Comparison of ENCODE assay signal across 8 mouse cellular contexts in genomic region chr1:53851334-53851733, GRCm38 (mm10).
DNase-seq lines count a peak whose midpoint lies in the region; ATAC-seq and TF ChIP-seq lines count a peak whose summit lies in the region.

No protein-coding gene starts in this region.

- no peaks in the 10 kb centered on the region for H3K9me3 ChIP-seq in kidney, embryonic 14.5 days (ENCODE audit: control insufficient read depth, low read length)
- H3K9me3 ChIP-seq in lung, postnatal 0 days (ENCODE audit: low read length): no peaks in the 10 kb centered on the region
- no peaks in the 10 kb centered on the region for H3K9me3 ChIP-seq in midbrain, embryonic 15.5 days

- DNase-seq in kidney, adult 2 months: peak; percentile 55
- DNase-seq in c-Kit-positive CD71-negative TER-119-negative erythroid progenitor cells, embryonic 14.5 days (ENCODE audit: low read depth): peak; percentile 51
- DNase-seq in lung, postnatal 0 days (ENCODE audit: low spot score): peak; percentile 86
- peak; percentile 24 for DNase-seq in telencephalon, adult 2 months (ENCODE audit: low read depth, low spot score)
- no peak for DNase-seq in right cerebral cortex, postnatal 36 days (ENCODE audit: low spot score in 2 of 2)
- DNase-seq in ovary, adult 18-20 months (ENCODE audit: low spot score): no peak

- H3K36me3 ChIP-seq in kidney, adult 2 months (ENCODE audit: control insufficient read depth, insufficient read depth, low read length): no peaks in the 10 kb centered on the region
- H3K36me3 ChIP-seq in kidney, embryonic 14.5 days (ENCODE audit: control insufficient read depth, insufficient read depth, low read length): no peaks in the 10 kb centered on the region
- no peaks in the 10 kb centered on the region for H3K36me3 ChIP-seq in lung, postnatal 0 days (ENCODE audit: insufficient read depth, low read length)
- H3K36me3 ChIP-seq in midbrain, embryonic 15.5 days (replicated peaks): peaks cover 9% of the 10 kb centered on the region; the same call in 1 of the 2 replicates

- H3K4me3 ChIP-seq in kidney, adult 2 months (ENCODE audit: insufficient read depth, low read depth, low read length): no peak overlapping the region
- H3K4me3 ChIP-seq in kidney, embryonic 14.5 days (ENCODE audit: low read length): no peak overlapping the region
- no peak overlapping the region for H3K4me3 ChIP-seq in lung, postnatal 0 days (ENCODE audit: low read depth, low read length)
- H3K4me3 ChIP-seq in midbrain, embryonic 15.5 days: no peak overlapping the region

- H3K9ac ChIP-seq in kidney, embryonic 14.5 days (ENCODE audit: low read depth, low read length): no peak overlapping the region
- H3K9ac ChIP-seq in lung, postnatal 0 days (replicated peaks; ENCODE audit: low read depth): no peak overlapping the region
- no peak overlapping the region for H3K9ac ChIP-seq in midbrain, embryonic 15.5 days

- H3K4me2 ChIP-seq in kidney, embryonic 14.5 days (replicated peaks; ENCODE audit: low read depth, low read length): no peak overlapping the region
- H3K4me2 ChIP-seq in lung, postnatal 0 days (replicated peaks; ENCODE audit: low read depth, low read length): no peak overlapping the region
- H3K4me2 ChIP-seq in midbrain, embryonic 15.5 days: no peak overlapping the region

- peak overlapping the region; percentile 80 for H3K27ac ChIP-seq in kidney, adult 2 months (ENCODE audit: insufficient read depth, low read depth, low read length)
- H3K27ac ChIP-seq in kidney, embryonic 14.5 days (ENCODE audit: low read depth, low read length): no peak overlapping the region
- peak overlapping the region; percentile 63 for H3K27ac ChIP-seq in lung, postnatal 0 days (ENCODE audit: low read length)
- no peak overlapping the region for H3K27ac ChIP-seq in midbrain, embryonic 15.5 days

- 0 out of 2 replicates have a peak, but pooled peaks cover under 1% of the 10 kb centered on the region for H3K4me1 ChIP-seq in kidney, adult 2 months (ENCODE audit: control insufficient read depth, insufficient read depth, low read length)
- no peaks in the 10 kb centered on the region for H3K4me1 ChIP-seq in kidney, embryonic 14.5 days (ENCODE audit: control insufficient read depth, insufficient read depth, low read length)
- H3K4me1 ChIP-seq in lung, postnatal 0 days (ENCODE audit: insufficient read depth, low read depth, low read length): peaks cover 13% of the 10 kb centered on the region; the same call in 1 of the 2 replicates
- H3K4me1 ChIP-seq in midbrain, embryonic 15.5 days: no peaks in the 10 kb centered on the region

- 67% methylated on average over 8 of the region's 8 CpGs for WGBS in kidney, adult 2 months
- 74% methylated on average over 8 of the region's 8 CpGs for WGBS in kidney, embryonic 14.5 days
- 35% methylated on average over 8 of the region's 8 CpGs for WGBS in lung, postnatal 0 days
- 91% methylated on average over 8 of the region's 8 CpGs for WGBS in midbrain, embryonic 15.5 days

- ATAC-seq in kidney, embryonic 14.5 days (ENCODE audit: low FRiP score, low TSS enrichment): no peak
- ATAC-seq in lung, postnatal 0 days: peak; percentile 78
- no peak for ATAC-seq in midbrain, embryonic 15.5 days (replicated peaks)

- TF ChIP-seq EP300 in lung, postnatal 0 days (IDR thresholded peaks at IDR 0.05): no peak; the same call in 1 of the 2 replicates

- H3K27me3 ChIP-seq in kidney, adult 2 months (replicated peaks; ENCODE audit: control insufficient read depth, insufficient read depth, low read length): no peaks in the 10 kb centered on the region
- H3K27me3 ChIP-seq in kidney, embryonic 14.5 days (ENCODE audit: control insufficient read depth, insufficient read depth, low read length): no peaks in the 10 kb centered on the region
- no peaks in the 10 kb centered on the region for H3K27me3 ChIP-seq in lung, postnatal 0 days (replicated peaks; ENCODE audit: insufficient read depth, low read length)
- H3K27me3 ChIP-seq in midbrain, embryonic 15.5 days (replicated peaks): no peaks in the 10 kb centered on the region

- no peak for TF ChIP-seq CTCF in kidney, adult 2 months (conservative IDR thresholded peaks at IDR 0.05; ENCODE audit: insufficient read depth, insufficient read length, low read depth, low read length)
- TF ChIP-seq CTCF in lung, postnatal 0 days (IDR thresholded peaks at IDR 0.05): no peak

- no peak for TF ChIP-seq POLR2A in kidney, adult 2 months (IDR thresholded peaks at IDR 0.05; ENCODE audit: low read depth, low read length)

Comparison
In these comparisons a context has a peak if more than half of its experiments do, and no peak if none do; other contexts are left out.
1. H3K27ac ChIP-seq: peak in kidney, adult 2 months (single experiment) and lung, postnatal 0 days (single experiment); none in kidney, embryonic 14.5 days (single experiment) and midbrain, embryonic 15.5 days (single experiment).
2. DNase-seq: peak in kidney, adult 2 months (single experiment), c-Kit-positive CD71-negative TER-119-negative erythroid progenitor cells, embryonic 14.5 days (single experiment), lung, postnatal 0 days (single experiment) and telencephalon, adult 2 months (single experiment); none in right cerebral cortex, postnatal 36 days (0 of 2) and ovary, adult 18-20 months (single experiment).